Mouse (Mus musculus) liver, postnatal 0 days (tissue): ENCODE measurements at regions not wholly inside any gene's neighbourhood (a gene's known extent, or its start where the extent isn't known, plus 50 kb on each side); places are given as distances from the start of the nearest gene placed in this dataset.
A peak's percentile ranks its signal among the peaks of the same experiment; 100 is the strongest.

Experiments
- ATAC-seq: fragments of 200-750 bp; cut with Nextera tagmentation; 2 replicates; pipeline ENCODE4 v1.8.0; 2017; ENCODE audit warnings: mild to moderate bottlenecking, moderate library complexity
- DNase-seq: peaks from one replicate; pipeline ENCODE4 v3.0.0-alpha.2; 2016
- H3K27ac ChIP-seq: fragments of 300-500 bp; sonication (generic); 2 replicates; pipeline ENCODE4 v1.5.1; 2014; ENCODE audit warnings: antibody characterized with exemption, moderate library complexity, mild to moderate bottlenecking, low read depth
- H3K27me3 ChIP-seq: fragments of 300-500 bp; sonication (generic); 2 replicates; pipeline ENCODE4 v1.6.1; 2014; ENCODE audit warnings: low read length, control low read depth, mixed read lengths; ENCODE audit not compliant: insufficient read depth
- H3K36me3 ChIP-seq: fragments of 300-500 bp; sonication (generic); replicated peaks from 2 replicates; pipeline ENCODE4 v1.6.1; 2014; ENCODE audit warnings: mild to moderate bottlenecking, control low read depth, low read length, moderate library complexity, mixed read lengths; ENCODE audit not compliant: insufficient read depth
- H3K4me1 ChIP-seq: fragments of 300-500 bp; sonication (generic); 2 replicates; pipeline ENCODE4 v1.6.1; 2014; ENCODE audit warnings: antibody characterized with exemption, mild to moderate bottlenecking, control low read depth; ENCODE audit not compliant: insufficient read depth
- H3K4me2 ChIP-seq: fragments of 300-500 bp; sonication (generic); 2 replicates; pipeline ENCODE4 v1.6.1; 2014; ENCODE audit warnings: low read depth, mild to moderate bottlenecking, low read length, moderate library complexity, mixed read lengths
- H3K4me3 ChIP-seq: fragments of 300-500 bp; sonication (generic); 2 replicates; pipeline ENCODE4 v1.5.1; 2014; ENCODE audit warnings: low read depth, low read length
- H3K9ac ChIP-seq: fragments of 300-500 bp; sonication (generic); replicated peaks from 2 replicates; pipeline ENCODE4 v1.6.1; 2014; ENCODE audit warnings: mild to moderate bottlenecking, moderate library complexity
- H3K9me3 ChIP-seq: fragments of 300-500 bp; sonication (generic); 2 replicates; pipeline ENCODE4 v1.6.1; 2016; ENCODE audit warnings: mild to moderate bottlenecking, control low read depth, low read length, mixed read lengths
- CTCF ChIP-seq: sonication (generic); IDR thresholded peaks from 2 replicates; pipeline ENCODE4 v1.5.1; 2016; ENCODE audit warnings: antibody characterized with exemption, low read depth
- EP300 ChIP-seq: IDR thresholded peaks from 2 replicates; pipeline ENCODE4 v1.6.1; 2016; ENCODE audit warnings: antibody characterized with exemption, low read depth, mild to moderate bottlenecking
- WGBS: fragments of 180-500 bp; shearing (Covaris S2); extraction: QIAGEN DNeasy Blood & Tissue Kit; methylation state at CpG from one replicate; pipeline ENCODE4 v1.1.7; 2014; ENCODE audit not compliant: insufficient replicate concordance; 5-methylcytosine and 5-hydroxymethylcytosine counted together

DNA sequence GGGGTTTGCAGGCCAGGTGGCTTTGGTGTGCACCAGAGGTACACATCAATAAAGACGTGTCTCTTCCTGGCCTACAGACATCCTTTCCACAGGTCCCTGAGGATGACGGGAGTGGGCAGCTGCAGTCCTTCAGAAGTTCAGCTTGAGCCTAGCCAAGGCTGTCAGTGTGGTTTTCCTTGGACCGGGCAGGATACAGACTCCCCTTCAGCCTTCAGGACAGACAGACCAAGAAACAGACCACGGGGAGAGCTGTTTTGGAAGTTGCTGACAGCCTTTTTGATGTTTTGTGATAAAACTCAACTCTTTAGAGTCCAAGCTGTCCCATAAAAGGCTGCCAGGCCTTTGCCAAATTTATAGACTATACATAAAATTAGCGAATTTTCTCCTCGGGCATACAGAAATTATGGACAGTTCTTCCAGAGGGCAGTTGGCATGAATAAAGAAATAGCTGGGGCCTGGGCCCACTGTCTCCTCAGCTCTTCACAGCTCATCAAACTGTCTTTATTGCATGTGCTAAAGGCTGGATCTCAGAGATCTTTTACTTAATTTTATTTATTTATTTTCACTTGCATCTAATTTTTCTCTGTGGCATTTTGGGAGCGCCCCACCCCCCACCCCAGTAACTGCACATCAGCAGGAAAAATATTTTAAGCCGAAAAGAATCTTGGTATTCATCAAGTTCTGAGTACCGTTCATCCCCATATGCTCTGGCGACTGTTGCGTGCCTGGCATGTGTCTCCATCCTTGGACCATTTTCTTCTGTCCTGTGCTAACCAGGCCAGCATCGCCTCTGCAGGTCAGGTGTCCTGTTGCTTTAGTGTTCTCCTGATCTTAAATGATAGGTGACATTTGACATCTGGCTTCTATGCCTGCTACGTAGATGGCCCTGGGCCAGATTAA is 216.2 kb downstream of the Agtpbp1 start:
- Histone ChIP-seq H3K27me3 (no peaks in the 10 kb centered on the region), H3K4me2 (no peak overlapping the region), H3K4me3 (no peak overlapping the region), H3K9ac (no peak overlapping the region), H3K27ac (no peak overlapping the region), H3K36me3 (no peaks in the 10 kb centered on the region), H3K9me3 (no peaks in the 10 kb centered on the region), H3K4me1 (no peaks in the 10 kb centered on the region)
- ATAC-seq (no peak), DNase-seq (no peak)
- TF ChIP-seq CTCF (no peak), EP300 (no peak)
- WGBS, result 71% methylated on average over 13 of the region's 13 CpGs

DNA sequence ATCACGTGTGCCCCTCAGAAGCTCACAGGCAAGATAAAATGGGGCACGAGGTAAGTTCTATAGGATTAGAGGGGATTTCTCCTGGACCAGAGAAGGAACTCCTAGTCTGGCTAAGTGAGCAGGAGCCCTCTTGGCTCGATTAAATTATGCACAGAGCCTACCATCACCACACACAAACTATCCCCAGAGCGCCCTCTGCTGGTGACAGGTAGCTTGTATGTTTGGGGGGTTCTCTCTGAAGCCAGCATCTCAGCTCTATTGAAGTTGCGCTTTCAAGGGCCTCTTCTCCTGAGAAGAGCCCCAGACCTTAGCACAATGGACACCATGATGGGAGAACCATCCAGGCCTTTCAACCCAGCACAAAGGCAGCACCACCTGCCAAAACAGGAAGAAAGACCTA is 219.6 kb downstream of the Agtpbp1 start:
- WGBS, result 43% methylated on average over 5 of the region's 5 CpGs
- no peaks in the 10 kb centered on the region for H3K9me3 ChIP-seq
- ATAC-seq, result no peak
- peak; percentile 71 for DNase-seq
- no peak overlapping the region for H3K9ac ChIP-seq
- no peak for TF ChIP-seq EP300
- peak; percentile 72 for TF ChIP-seq CTCF
- no peaks in the 10 kb centered on the region for H3K4me1 ChIP-seq
- H3K36me3 ChIP-seq, result no peaks in the 10 kb centered on the region
- no peak overlapping the region for H3K27ac ChIP-seq
- H3K4me2 ChIP-seq, result no peak overlapping the region
- no peak overlapping the region for H3K4me3 ChIP-seq
- H3K27me3 ChIP-seq, result no peaks in the 10 kb centered on the region

DNA sequence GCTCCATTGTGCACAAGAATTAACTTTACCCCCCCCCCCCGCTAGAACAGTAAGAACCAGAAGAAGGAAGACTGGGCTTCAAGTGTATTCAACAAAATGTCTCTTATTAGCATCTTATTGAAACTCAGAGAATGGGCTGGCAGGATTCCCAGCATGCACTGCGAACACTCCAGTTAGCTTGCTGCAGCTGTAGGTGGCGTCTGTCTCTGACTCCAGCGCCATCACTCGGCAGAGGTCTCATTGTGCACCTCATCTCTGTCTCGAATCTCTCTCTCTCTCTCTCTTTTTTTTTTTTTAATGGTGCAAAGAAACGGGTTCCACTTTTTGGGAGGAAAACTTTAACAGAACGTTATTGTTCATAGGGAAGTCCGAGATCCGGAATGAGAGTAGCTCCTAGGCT is 221.6 kb downstream of the Agtpbp1 start:
- H3K4me3 ChIP-seq, result no peak overlapping the region
- 66% methylated on average over 10 of the region's 10 CpGs for WGBS
- no peaks in the 10 kb centered on the region for H3K36me3 ChIP-seq
- H3K27me3 ChIP-seq, result no peaks in the 10 kb centered on the region
- no peak overlapping the region for H3K9ac ChIP-seq
- H3K4me1 ChIP-seq, result no peaks in the 10 kb centered on the region
- no peak overlapping the region for H3K27ac ChIP-seq
- H3K4me2 ChIP-seq, result no peak overlapping the region
- no peak for TF ChIP-seq EP300
- no peak for TF ChIP-seq CTCF
- DNase-seq (no peak), ATAC-seq (no peak)
- no peaks in the 10 kb centered on the region for H3K9me3 ChIP-seq

DNA sequence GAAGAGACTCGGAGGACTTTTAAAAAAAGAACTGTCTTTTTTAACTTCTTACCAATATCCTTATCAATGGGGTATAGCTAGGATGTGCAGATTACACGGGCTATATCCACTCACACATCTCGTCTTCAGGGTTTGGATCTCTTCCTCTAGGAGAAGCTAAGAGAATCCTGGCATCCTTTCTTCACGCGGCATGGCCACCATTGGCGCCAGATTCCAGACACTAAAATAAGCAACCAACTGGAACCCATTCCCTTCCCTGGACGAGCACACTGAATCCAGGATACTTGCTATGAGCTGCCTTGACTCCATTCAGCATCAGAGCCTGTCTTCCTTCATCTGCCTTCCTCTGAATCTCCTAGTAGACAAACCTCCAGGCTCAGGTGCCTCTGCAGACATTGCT is 223.7 kb downstream of the Agtpbp1 start:
- Histone ChIP-seq H3K4me1 (no peaks in the 10 kb centered on the region), H3K36me3 (no peaks in the 10 kb centered on the region), H3K27ac (no peak overlapping the region), H3K4me3 (no peak overlapping the region), H3K9me3 (no peaks in the 10 kb centered on the region), H3K27me3 (no peaks in the 10 kb centered on the region), H3K4me2 (no peak overlapping the region), H3K9ac (no peak overlapping the region)
- DNase-seq, result no peak
- TF ChIP-seq CTCF (no peak), EP300 (no peak)
- 73% methylated on average over 7 of the region's 7 CpGs for WGBS
- no peak for ATAC-seq

DNA sequence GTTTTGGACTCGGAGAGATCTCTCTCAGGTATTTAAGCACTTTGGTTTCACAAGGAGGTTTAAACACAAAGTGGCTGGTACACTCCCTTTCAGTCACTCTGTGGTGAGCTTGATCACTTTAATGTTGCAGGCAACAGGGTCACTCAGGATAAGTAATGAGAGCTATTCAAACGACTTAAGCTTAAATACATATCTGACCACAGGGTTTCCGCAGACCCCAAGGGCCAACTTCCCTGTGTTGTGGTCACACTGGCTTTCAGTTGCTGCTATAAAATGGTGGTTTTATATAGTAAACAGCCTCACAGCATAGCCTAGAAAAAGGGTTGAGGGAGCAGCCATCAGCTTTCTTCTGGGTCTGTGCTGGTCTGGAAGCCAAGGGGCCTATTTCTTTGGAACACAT is 225.0 kb downstream of the Agtpbp1 start:
- H3K4me3 ChIP-seq, result no peak overlapping the region
- H3K9me3 ChIP-seq, result no peaks in the 10 kb centered on the region
- TF ChIP-seq EP300 (no peak), CTCF (no peak)
- H3K4me1 ChIP-seq, result no peaks in the 10 kb centered on the region
- 43% methylated on average over 3 of the region's 3 CpGs for WGBS
- H3K9ac ChIP-seq, result no peak overlapping the region
- no peak for ATAC-seq
- H3K4me2 ChIP-seq, result no peak overlapping the region
- no peak overlapping the region for H3K27ac ChIP-seq
- no peaks in the 10 kb centered on the region for H3K27me3 ChIP-seq
- no peaks in the 10 kb centered on the region for H3K36me3 ChIP-seq
- DNase-seq, result no peak

DNA sequence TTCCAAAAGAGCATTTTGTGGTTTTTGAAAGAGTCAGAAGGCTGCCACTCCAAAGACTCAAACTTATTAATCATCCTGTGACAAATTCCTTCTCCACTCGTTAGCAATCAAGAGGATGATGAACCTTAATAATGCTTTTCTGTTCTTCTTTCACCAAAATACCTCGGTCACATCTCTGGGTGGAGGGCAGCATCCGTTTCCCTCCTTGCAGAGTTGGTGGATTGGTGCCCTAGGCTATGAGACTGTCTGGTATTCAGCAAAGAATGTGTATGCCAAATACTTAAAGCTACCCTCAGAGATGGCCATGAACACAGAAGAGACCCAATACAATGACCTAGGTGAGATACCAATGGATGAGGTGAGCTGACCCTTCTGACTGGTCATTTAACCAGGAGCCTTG is 226.6 kb downstream of the Agtpbp1 start:
- Histone ChIP-seq H3K4me3 (no peak overlapping the region), H3K4me1 (no peaks in the 10 kb centered on the region), H3K9ac (no peak overlapping the region), H3K9me3 (no peaks in the 10 kb centered on the region), H3K36me3 (no peaks in the 10 kb centered on the region), H3K27me3 (no peaks in the 10 kb centered on the region), H3K27ac (no peak overlapping the region), H3K4me2 (no peak overlapping the region)
- WGBS, result 65% methylated on average over 3 of the region's 3 CpGs
- TF ChIP-seq CTCF (no peak), EP300 (no peak)
- no peak for ATAC-seq
- DNase-seq, result no peak

DNA sequence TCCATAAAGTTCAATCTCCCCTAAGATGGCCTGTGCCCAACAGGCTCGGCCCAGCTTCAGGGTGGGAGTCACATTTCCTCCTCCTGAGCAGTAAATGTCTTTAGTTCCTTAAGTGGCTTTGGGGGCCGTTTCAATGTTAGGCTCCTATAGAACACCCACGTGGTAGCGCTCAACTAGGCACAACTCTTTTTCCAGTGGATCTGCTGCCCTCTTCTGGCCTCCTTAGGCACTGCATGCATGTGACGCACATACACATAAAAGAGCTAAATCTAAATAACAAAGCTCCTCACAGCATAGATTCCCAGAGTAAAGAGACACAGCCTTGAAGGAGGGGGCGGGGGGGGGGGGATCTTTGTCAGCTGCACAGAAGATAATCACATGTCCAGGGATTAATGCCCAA is 233.6 kb downstream of the Agtpbp1 start:
- Histone ChIP-seq H3K4me1 (no peaks in the 10 kb centered on the region), H3K36me3 (no peaks in the 10 kb centered on the region), H3K27me3 (no peaks in the 10 kb centered on the region), H3K27ac (no peak overlapping the region), H3K4me3 (no peak overlapping the region), H3K4me2 (no peak overlapping the region), H3K9me3 (no peaks in the 10 kb centered on the region), H3K9ac (no peak overlapping the region)
- ATAC-seq (no peak), DNase-seq (no peak)
- TF ChIP-seq EP300 (no peak), CTCF (peak; percentile 45)
- 59% methylated on average over 6 of the region's 6 CpGs for WGBS
